Mouse (Mus musculus): ENCODE data around the gene Adra2b.

The Adra2b gene

DNA sequence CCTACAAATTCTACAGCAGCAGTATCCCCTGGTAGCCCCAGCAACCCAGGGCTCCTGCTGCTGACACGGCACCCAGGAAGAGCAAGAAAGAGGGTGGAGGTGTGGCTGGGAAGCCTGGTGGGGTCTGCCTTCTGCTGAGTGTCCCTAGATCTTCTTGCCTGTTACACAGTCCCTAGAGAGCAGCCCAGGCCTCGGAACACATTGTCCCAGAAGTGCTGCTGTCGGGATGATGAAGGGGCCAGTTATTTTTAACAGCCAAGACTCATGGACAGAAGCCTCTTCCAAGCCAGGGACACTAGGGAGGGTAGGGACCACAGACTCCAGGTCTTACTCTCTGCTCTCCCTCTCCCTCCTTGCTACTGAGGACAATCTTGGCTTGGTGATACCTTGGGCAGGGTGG, 16.2 kb downstream of the Adra2b start:
- intact Hi-C loops (cut with DNase I), result no loop called here

DNA sequence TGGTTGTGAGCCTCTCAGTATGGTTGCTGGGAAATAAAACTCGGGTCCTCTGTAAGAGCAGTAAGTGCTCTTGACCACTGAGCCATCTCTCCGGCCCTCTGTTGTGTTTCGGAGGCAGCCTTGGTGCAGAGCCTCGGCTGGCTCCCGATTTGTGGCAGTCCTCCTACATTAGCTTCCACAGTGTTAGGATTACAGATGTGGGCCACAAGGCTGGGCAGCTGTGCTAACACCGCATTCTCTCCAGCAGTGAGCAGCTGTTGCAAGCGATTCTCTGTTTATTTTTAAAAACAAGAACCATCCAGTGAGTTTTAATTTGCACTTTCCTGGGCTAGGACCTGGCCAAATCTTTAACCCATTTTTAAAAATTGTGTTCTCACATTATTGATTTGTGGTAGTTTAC, 20.9 kb downstream of the Adra2b start:
- intact Hi-C loops (cut with DNase I), result no loop called here

DNA sequence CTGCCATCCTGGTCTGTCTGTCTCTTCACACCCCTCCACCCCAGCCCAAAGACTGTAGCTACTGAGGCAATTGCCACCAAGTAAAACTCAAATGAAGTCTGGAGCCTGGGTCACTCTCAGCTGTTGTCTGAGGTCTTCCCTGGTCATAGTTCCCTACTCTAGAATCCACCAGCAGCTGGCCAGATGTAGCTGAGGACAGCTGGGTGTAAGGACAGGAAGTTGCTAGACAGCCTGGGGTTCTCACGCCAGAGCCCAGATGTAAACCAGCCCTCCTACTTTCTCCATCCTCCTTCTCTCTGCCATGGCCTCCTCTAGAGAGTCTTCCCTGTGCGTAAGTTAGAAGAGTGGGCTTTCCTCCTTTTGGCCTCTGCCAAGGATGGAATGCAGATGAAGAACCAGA, 24.5 kb downstream of the Adra2b start:
- intact Hi-C loops (cut with DNase I), result no loop called here

DNA sequence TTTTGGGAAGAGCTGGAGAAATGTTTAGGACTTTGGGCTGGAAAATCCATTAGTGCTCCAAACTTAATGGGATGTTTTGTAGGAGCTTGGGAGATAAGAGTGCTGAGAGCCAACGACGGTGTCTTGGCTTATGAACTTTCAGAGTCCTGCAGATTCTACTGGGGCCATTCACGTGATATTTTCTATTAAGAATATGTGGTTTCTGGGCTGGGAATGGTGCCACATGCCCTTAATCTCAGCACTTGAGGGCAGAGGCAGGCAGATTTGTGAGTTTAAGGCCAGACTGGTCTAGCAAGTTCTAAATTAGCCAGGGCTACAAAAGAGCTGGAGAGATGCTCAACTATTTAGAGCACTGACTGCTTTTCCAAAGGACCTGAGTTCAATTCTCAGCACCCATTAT, 27.3 kb downstream of the Adra2b start:
- intact Hi-C loops (cut with DNase I), result no loop called here

DNA sequence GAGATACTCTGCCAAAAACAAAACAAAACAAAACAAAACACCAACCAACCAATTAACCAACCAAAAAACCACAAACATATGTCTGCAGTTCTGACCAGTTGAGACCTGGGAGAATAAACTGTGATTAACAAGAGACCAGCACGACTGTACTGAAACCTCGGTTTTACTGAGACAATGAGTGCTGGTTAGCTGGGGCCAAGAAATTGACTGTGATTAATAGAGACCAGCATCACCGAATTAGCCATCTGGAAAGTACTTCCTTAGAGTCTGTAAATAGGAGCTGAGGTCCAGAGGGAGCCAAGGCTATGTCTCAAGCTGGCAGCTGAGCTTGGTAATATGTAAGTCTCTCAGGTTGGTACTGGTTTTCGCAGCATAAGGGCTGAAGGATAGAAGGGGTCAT, 27.8 kb downstream of the Adra2b start:
- intact Hi-C loops (cut with DNase I), result no loop called here

DNA sequence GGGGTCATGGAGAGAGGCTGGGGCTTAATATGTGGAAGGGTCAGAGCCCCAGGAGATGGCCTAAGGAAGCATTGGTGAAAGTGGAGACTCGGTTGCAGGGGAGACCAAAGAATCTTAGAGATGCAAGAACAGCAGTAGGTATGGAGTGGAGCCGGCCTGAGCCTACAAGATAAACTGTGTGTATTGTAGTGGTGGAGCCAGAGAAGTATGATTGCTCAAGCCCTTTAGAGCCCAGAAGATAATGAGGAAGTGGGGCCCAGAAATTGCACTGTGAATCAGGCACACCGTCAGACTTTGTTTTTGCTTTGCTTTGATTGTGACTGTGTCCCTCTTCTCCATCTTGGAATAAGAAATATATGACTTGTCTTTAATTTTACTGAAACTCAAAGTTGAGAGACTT, 28.3 kb downstream of the Adra2b start:
- intact Hi-C loops (cut with DNase I), result no loop called here

DNA sequence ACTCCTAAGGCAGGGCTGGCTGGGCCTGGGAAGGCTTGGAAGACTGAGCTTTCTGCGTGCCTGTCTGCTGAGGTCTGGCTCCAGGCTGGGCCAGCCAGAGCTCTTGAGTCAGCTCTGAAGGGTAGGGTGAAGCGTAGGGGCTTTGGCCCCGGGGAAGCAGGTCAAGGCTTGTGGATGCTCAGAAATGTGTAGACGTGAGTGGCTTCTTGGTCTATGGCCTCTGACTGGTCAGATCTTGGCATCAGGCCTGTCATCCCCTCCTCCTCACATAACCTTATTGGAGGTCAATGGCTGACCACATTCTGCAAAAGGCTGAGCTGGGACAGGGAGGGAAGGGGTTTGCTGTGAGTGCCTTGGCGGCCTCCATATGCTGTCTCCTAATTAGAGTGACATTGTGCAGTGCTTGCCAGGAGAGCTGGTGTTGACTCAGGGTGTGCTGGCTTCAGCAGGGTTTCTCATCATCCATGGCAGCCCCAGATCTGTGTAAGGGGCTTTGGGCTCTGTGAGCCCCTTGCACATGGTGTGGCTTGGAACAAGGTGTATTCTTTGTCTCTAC, 31.7 kb downstream of the Adra2b start:
- intact Hi-C loops (cut with DNase I), result no loop called here

DNA sequence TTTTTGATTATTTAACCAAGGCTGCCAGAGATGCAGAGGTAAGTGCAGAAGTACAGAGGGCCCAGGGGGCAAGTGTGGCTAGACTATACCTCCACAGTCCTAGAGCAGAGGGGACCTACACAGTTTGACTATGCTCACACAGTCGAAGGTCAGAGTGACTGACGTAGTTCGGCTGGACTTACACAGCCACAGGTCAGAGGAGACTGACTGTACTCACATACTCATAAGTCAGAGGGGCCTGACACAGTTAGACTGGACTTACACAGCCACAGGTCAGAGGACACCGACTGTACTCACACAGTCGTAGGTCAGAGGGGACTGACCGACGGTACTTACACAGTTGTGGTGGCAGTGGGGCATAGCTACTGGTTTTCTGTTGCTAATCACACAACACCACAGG, 35.7 kb downstream of the Adra2b start:
- intact Hi-C loops (cut with DNase I), result no loop called here

DNA sequence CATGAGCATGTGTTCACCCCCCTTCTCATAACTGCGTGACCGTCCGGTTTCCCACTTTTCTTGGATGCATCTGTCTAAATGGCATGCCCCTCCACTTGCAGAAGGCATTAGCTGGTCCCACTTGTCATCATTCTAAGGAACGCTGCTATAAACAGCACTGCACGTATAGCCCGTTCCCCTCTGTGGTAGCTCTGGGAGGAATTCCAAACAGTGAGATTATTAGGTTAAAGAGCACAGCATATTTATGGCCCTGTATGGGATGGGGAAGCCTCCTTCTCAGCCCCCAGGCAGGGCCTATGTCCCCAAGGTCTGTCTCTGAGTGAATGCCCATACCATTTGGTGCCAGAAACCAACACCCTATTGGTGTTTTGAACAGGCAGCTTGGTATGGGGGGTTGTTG, 48.1 kb downstream of the Adra2b start:
- intact Hi-C loops (cut with DNase I), result no loop called here

DNA sequence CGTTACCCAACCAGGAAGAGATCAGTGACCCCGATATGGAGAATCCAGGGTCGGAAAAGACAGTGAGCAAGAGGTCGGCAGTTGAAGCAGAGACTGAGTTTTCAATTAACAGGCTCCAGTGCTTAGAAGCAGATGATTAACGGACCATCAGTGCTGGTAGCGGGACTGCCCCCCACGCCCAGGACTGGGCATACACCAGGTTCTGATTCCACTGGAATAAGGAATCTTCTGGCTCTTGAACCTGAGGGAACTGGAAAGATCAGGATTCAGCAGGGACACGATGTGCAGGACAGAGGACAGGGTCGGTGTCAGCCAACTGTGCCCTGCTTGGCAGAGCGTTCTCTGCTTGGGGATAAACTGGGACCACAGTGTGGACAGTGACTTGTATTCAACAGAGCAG, 52.8 kb downstream of the Adra2b start:
- intact Hi-C loops (cut with DNase I), result no loop called here

DNA sequence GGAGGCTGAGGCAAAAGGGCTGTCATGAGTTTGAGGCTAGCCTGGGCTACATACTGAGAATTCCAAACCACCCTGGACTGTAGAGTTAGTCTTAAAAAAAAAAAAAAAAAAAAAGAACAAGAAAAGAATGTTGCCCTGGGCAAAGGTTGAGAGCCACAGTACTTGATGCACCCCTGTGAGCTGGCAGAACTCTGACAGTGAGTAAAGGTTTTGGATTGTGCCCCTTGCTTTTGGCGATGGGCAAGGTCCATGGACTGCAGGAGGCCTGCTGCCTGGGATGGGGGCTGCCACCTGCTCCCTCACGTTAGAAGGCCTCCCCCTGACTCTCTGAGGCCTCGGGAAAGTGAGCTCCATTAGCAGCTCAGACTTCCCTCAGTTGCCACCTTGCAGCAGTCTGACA, 53.7 kb downstream of the Adra2b start:
- intact Hi-C loops (cut with DNase I), result no loop called here

Data from adrenal gland (tissue).